Mouse (Mus musculus) kidney, adult 2 months (tissue): ENCODE measurements around the gene Smc6. TPM values are rescaled to one million over a fixed set of nuclear protein-coding genes. Genes with fewer than 3 reads are reported as not detected.
A peak's percentile ranks its signal among the peaks of the same experiment; 100 is the strongest.

ENCODE experiments used
- DNase-seq: peaks from one replicate; pipeline ENCODE4 v3.0.0; 2021
- H3K27ac ChIP-seq: fragments of 200-500 bp; 2 replicates; pipeline ENCODE4 v1.5.1; 2012; ENCODE audit warnings: low read depth, low read length, control low read depth, inconsistent platforms; ENCODE audit not compliant: insufficient read depth
- H3K27me3 ChIP-seq: fragments of 200-500 bp; replicated peaks from 2 replicates; pipeline ENCODE4 v1.6.1; 2012; ENCODE audit warnings: mild to moderate bottlenecking, moderate library complexity, low read length, inconsistent platforms; ENCODE audit not compliant: control insufficient read depth, insufficient read depth
- H3K36me3 ChIP-seq: fragments of 200-500 bp; 2 replicates; pipeline ENCODE4 v1.6.1; 2012; ENCODE audit warnings: mild to moderate bottlenecking, moderate library complexity, low read length, inconsistent platforms; ENCODE audit not compliant: control insufficient read depth, insufficient read depth
- H3K4me1 ChIP-seq: fragments of 200-500 bp; 2 replicates; pipeline ENCODE4 v1.6.1; 2011; ENCODE audit warnings: low read length; ENCODE audit not compliant: control insufficient read depth, insufficient read depth
- H3K4me3 ChIP-seq: fragments of 200-500 bp; 2 replicates; pipeline ENCODE4 v1.5.1; 2011; ENCODE audit warnings: mild to moderate bottlenecking, low read depth, low read length, control low read depth; ENCODE audit not compliant: insufficient read depth
- CTCF ChIP-seq: fragments of 200-500 bp; conservative IDR thresholded peaks from 2 replicates; pipeline ENCODE4 v1.5.1; 2011; ENCODE audit warnings: low read depth, mild to moderate bottlenecking, control low read depth, low read length, moderate library complexity, mixed read lengths; ENCODE audit not compliant: insufficient read depth, insufficient read length
- POLR2A ChIP-seq: fragments of 200-500 bp; IDR thresholded peaks from one replicate; pipeline ENCODE4 v1.6.1; 2011; ENCODE audit warnings: low read depth, low read length, control low read depth
- WGBS: fragments of 180-500 bp; shearing (Covaris S2); methylation state at CpG from one replicate; pipeline ENCODE4 v1.1.7; 2018; 5-methylcytosine and 5-hydroxymethylcytosine counted together
- polyA plus RNA-seq: library from polyadenylated mRNA; depleted of rRNA; stranded (reverse); fragments of >200 nt; gene quantifications from 2 replicates; pipeline ENCODE4 v1.2.3, GENCODE M21; 2012

Smc6 gene
- polyA plus RNA-seq, 1 experiment = 10.8 TPM

DNA sequence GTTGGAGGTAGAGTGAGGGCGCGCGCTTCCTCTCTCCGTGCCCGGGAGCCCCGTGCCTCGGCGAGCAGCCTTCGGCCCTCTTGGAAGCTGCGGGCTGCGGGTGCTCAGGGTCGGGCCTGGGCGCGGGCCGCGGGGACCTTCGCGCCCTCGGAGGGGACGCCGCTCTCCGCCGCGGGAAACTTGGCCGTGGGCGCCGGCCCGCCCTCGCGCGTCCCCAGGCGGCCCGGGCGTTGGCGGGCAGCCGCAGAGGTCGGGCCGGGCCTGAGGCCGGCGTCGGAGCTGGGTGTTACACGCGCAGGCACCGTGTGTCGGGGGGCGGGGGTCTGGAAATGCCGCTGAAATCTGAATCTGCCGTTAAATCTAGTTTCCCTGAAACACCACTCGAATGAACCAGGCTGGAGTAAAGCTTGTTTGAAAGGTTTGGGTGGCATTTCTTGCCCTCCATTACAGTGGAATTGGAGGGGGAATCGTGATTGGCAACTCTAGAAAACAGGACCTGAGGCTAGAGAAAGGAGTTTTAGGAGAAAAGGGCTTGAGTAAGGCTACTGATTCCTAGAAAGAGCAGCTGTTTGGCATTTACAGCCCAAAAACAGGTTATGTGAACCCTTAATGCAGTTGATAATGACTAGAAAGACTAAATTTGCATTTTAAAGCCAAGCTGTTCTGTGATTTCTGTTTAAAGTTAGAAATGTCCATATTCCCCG, 748 bp downstream of the Smc6 start:
- under 1% methylated on average over 51 of the region's 51 CpGs for WGBS
- DNase-seq = no peak
- TF ChIP-seq CTCF (no peak), POLR2A (no peak)
- no peaks in the 10 kb centered on the region for H3K27me3 ChIP-seq
- no peaks in the 10 kb centered on the region for H3K36me3 ChIP-seq
- H3K27ac ChIP-seq = peak overlapping the region; percentile 84
- peak overlapping the region; percentile 89 for H3K4me3 ChIP-seq
- H3K4me1 ChIP-seq = peaks cover 9% of the 10 kb centered on the region

DNA sequence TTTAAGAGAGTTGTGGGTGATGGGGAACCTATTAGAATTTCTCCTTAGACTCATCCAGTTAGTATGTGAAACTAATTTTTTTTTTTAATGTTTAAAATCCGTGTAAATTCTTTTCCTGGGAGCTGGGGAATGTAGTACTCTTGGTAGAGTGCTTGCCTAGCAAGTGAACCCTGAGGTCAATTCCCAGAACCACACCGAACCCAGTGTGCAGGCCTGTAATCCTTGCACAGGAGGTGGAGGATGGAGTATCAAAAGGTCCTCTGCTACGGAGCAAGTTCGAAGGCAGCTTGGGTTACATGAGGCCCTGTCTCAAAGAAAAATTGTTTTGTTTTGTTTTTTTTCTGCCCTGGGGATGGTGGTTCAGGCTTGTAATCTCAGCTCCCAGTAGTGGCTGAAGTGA, 1.3 kb downstream of the Smc6 start:
- WGBS = 6% methylated on average over 4 of the region's 4 CpGs
- peak overlapping the region; percentile 89; the same call in 1 of the 2 replicates for H3K4me3 ChIP-seq
- no peaks in the 10 kb centered on the region for H3K27me3 ChIP-seq
- peaks cover 9% of the 10 kb centered on the region for H3K4me1 ChIP-seq
- peak; percentile 19 for DNase-seq
- peaks cover 1% of the 10 kb centered on the region; the same call in 1 of the 2 replicates for H3K36me3 ChIP-seq
- H3K27ac ChIP-seq = peak overlapping the region; percentile 84; the same call in 1 of the 2 replicates
- TF ChIP-seq POLR2A (no peak), CTCF (no peak)

DNA sequence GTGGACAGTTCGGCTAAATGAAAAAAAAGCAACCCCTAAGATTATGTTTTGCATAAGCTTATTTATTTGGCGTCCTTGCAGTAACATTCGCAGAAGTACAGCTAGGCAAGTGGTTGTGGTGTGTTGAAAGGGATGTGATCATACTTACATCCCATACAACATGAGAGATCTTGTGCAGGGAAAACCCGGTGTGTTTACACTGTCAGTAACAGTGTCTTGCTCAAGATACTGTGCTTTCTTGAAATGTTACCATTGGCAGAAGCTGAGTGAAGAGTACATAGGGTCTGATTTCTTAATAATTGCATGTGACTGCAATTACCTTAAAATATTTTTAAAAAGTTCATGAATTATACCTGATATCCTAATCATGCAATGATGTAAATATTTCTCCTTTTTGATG, 6.9 kb downstream of the Smc6 start:
- TF ChIP-seq CTCF = no peak
- Histone ChIP-seq H3K27me3 (no peaks in the 10 kb centered on the region), H3K36me3 (peaks cover 1% of the 10 kb centered on the region; the same call in 1 of the 2 replicates), H3K4me1 (peaks cover 3% of the 10 kb centered on the region), H3K27ac (no peak overlapping the region), H3K4me3 (no peak overlapping the region)
- DNase-seq = no peak
- WGBS = 91% methylated on average over 4 of the region's 4 CpGs

DNA sequence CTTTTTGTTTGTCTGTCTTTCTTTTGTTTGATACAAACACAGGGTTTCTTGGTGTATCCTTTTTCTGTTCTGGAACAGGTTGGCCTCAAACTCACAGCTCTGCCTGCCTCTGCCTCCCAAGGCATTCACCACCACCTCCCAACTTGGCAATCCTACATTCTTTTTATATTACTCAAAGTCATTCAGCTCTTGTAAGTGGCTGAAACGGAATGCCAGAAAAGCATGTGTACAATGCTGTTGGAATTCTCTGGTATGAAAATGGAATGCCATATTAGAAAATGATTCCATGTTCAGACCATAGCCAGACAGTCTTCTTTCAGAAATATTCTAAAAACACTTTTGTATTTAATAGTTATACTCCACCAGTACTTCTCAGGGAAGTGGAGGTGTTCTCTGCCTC, 7.5 kb downstream of the Smc6 start:
- Histone ChIP-seq H3K4me3 (no peak overlapping the region), H3K27ac (no peak overlapping the region), H3K36me3 (peaks cover 1% of the 10 kb centered on the region; the same call in 1 of the 2 replicates), H3K27me3 (no peaks in the 10 kb centered on the region), H3K4me1 (peaks cover 3% of the 10 kb centered on the region)
- no peak for DNase-seq
- no peak for TF ChIP-seq CTCF
- TF ChIP-seq POLR2A = no peak
- WGBS = 65% methylated on average over 1 of the region's 1 CpGs

- Histone ChIP-seq H3K36me3 (peaks cover 3% of the 10 kb centered on the region; the same call in 1 of the 2 replicates), H3K4me1 (no peaks in the 10 kb centered on the region), H3K27ac (no peak overlapping the region), H3K27me3 (no peaks in the 10 kb centered on the region), H3K4me3 (no peak overlapping the region)
- DNase-seq = no peak
- 100% methylated on average over 2 of the region's 2 CpGs for WGBS
- TF ChIP-seq POLR2A (no peak), CTCF (no peak)
These were observed 10.9 kb downstream of the Smc6 start for GRCm38 (mm10) chr12:11276632-11277031.

DNA sequence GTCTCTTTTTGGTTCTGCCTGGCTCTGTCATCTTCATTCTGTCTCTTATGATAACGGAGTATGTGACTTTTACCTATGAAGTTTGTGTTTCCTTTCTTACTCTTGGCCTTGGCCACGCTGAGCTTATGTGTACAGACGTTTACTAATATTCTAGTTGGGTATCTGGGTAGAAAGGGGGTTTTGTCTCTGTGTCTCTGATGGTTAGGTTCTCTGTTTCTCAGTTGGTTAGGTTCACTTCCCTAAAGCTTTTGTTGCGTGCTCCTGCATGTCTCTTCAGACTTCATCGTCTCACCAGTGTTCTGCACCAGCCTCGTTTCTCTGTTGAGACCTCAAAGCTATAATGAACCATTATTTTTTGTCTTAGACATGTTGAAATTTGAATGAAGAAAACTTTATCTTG, 11.5 kb downstream of the Smc6 start:
- no peaks in the 10 kb centered on the region for H3K4me1 ChIP-seq
- 91% methylated on average over 6 of the region's 6 CpGs for WGBS
- no peaks in the 10 kb centered on the region for H3K27me3 ChIP-seq
- no peak for TF ChIP-seq CTCF
- TF ChIP-seq POLR2A = no peak
- no peak for DNase-seq
- no peak overlapping the region for H3K27ac ChIP-seq
- peaks cover 2% of the 10 kb centered on the region; the same call in 1 of the 2 replicates for H3K36me3 ChIP-seq
- H3K4me3 ChIP-seq = no peak overlapping the region

GRCm38 (mm10) chr12:11279886-11280285, 14.2 kb downstream of the Smc6 start:
- Histone ChIP-seq H3K36me3 (peaks cover 7% of the 10 kb centered on the region; the same call in 1 of the 2 replicates), H3K4me3 (no peak overlapping the region), H3K27ac (no peak overlapping the region), H3K4me1 (no peaks in the 10 kb centered on the region), H3K27me3 (no peaks in the 10 kb centered on the region)
- WGBS = 87% methylated on average over 3 of the region's 3 CpGs
- DNase-seq = no peak
- TF ChIP-seq POLR2A = no peak
- no peak for TF ChIP-seq CTCF

DNA sequence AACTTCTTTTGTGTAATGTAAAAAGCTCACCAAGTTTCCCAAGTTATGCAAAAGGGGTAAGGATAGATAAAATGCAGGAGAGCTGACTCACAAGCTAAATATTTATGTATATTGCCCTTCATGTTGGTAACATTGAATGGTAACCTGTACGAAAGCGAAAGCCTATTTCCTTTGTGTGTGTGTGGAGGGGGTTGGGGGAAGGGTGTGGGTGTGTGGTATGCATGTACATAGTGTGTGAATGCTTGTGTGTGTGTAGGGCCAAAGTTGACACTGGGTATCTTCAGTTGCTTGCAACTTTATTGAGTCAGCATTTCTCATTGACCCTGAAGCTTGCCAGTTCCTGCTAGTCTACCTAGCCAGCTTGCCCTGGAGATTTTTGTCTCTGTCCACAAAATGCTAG, 15.9 kb downstream of the Smc6 start:
- Histone ChIP-seq H3K36me3 (peaks cover 10% of the 10 kb centered on the region; the same call in 1 of the 2 replicates), H3K4me1 (no peaks in the 10 kb centered on the region), H3K27ac (no peak overlapping the region), H3K4me3 (no peak overlapping the region), H3K27me3 (no peaks in the 10 kb centered on the region)
- TF ChIP-seq CTCF = no peak
- no peak for TF ChIP-seq POLR2A
- no peak for DNase-seq
- 98% methylated on average over 2 of the region's 2 CpGs for WGBS
